Mouse (Mus musculus): Measurements from ENCODE around the gene Gm597.

Gm597 gene

GRCm38 (mm10) chr1:28780152-28780551 is at the start of gene Gm597:
Gene Gm597 (minus strand): TSS chr1:28780252.
- DNase-seq (ENCODE audit: low spot score): no peak

- DNase-seq (ENCODE audit: low spot score): no peak
These were observed 27.6 kb upstream of the Gm597 start for GRCm38 (mm10) chr1:28807689-28808088.

- no peak for DNase-seq (ENCODE audit: low spot score)
These were observed 26.6 kb upstream of the Gm597 start for GRCm38 (mm10) chr1:28806618-28807017.

GRCm38 (mm10) chr1:28800881-28801280 is 20.8 kb upstream of the Gm597 start:
- DNase-seq (ENCODE audit: low spot score): no peak

Data from urinary bladder, postnatal 10 days (tissue).